Mouse (Mus musculus) kidney, postnatal 0 days (tissue): Measurements from ENCODE around the gene Nlrp4a. TPM values are rescaled to one million over a fixed set of nuclear protein-coding genes. Genes with fewer than 3 reads are reported as not detected.
"Not testable (repeated sequence)": the region's sequence is repeated elsewhere in the genome, so short reads cannot be mapped to it uniquely, and the experiment has no call there.

Experiments
- ATAC-seq: fragments of 200-750 bp; cut with Nextera tagmentation; replicated peaks from 2 replicates; pipeline ENCODE4 v1.8.0; 2017; ENCODE audit warnings: low read depth, moderate number of reproducible peaks, moderate TSS enrichment, moderate library complexity; ENCODE audit not compliant: low FRiP score
- DNase-seq: peaks from one replicate; pipeline ENCODE4 v3.0.0-alpha.2; 2016; ENCODE audit warnings: low spot score
- H3K27ac ChIP-seq: fragments of 300-500 bp; sonication (generic); 2 replicates; pipeline ENCODE4 v1.5.1; 2014; ENCODE audit warnings: mild to moderate bottlenecking
- H3K27me3 ChIP-seq: fragments of 300-500 bp; sonication (generic); 2 replicates; pipeline ENCODE4 v1.6.1; 2014; ENCODE audit warnings: low read length, mixed read lengths; ENCODE audit not compliant: insufficient read depth
- H3K36me3 ChIP-seq: fragments of 300-500 bp; sonication (generic); 2 replicates; pipeline ENCODE4 v1.6.1; 2014; ENCODE audit warnings: low read length, mixed read lengths; ENCODE audit not compliant: insufficient read depth
- H3K4me1 ChIP-seq: fragments of 300-500 bp; sonication (generic); replicated peaks from 2 replicates; pipeline ENCODE4 v1.6.1; 2014; ENCODE audit warnings: antibody characterized with exemption, low read length, mixed read lengths; ENCODE audit not compliant: insufficient read depth
- H3K4me2 ChIP-seq: fragments of 300-500 bp; sonication (generic); 2 replicates; pipeline ENCODE4 v1.6.1; 2014; ENCODE audit warnings: mild to moderate bottlenecking, low read length, moderate library complexity, mixed read lengths
- H3K4me3 ChIP-seq: fragments of 300-500 bp; sonication (generic); replicated peaks from 2 replicates; pipeline ENCODE4 v1.5.1; 2014; ENCODE audit warnings: low read depth, low read length
- H3K9ac ChIP-seq: fragments of 300-500 bp; sonication (generic); 2 replicates; pipeline ENCODE4 v1.6.1; 2014; ENCODE audit warnings: low read depth, low read length
- H3K9me3 ChIP-seq: fragments of 300-500 bp; sonication (generic); replicated peaks from 2 replicates; pipeline ENCODE4 v1.6.1; 2016; ENCODE audit warnings: low read length, inconsistent platforms, mixed read lengths
- CTCF ChIP-seq: IDR thresholded peaks from 2 replicates; pipeline ENCODE4 v1.5.1; 2016; ENCODE audit warnings: antibody characterized with exemption, low read depth, mild to moderate bottlenecking, moderate library complexity
- WGBS: fragments of 180-500 bp; shearing (Covaris S2); extraction: QIAGEN DNeasy Blood & Tissue Kit; methylation state at CpG from one replicate; pipeline ENCODE4 v1.1.7; 2014; 5-methylcytosine and 5-hydroxymethylcytosine counted together
- polyA plus RNA-seq: library from polyadenylated mRNA; unstranded; fragments of >200 nt; fragmentation: Nextera tagmentation; extraction: Ambion mirVana; gene quantifications from 2 replicates; pipeline ENCODE4 v1.2.1, GENCODE M21; 2015

Gene Nlrp4a
- polyA plus RNA-seq, result not detected in 2 replicates

- DNase-seq, result no peak
- Histone ChIP-seq H3K27me3 (no peaks in the 10 kb centered on the region), H3K36me3 (no peaks in the 10 kb centered on the region), H3K4me2 (no peak within 1 kb of the TSS), H3K9me3 (no peaks in the 10 kb centered on the region), H3K27ac (no peak within 1 kb of the TSS), H3K4me1 (no peaks in the 10 kb centered on the region), H3K9ac (no peak within 1 kb of the TSS), H3K4me3 (no peak within 1 kb of the TSS)
- no peak for ATAC-seq
- no peak for TF ChIP-seq CTCF
- 79% methylated on average over 5 of the region's 5 CpGs for WGBS
Measured at GRCm38 (mm10) chr7:26434813-26435212, at the start of gene Nlrp4a. Gene Nlrp4a, plus strand, starts transcription at chr7:26435113.

- H3K4me1 ChIP-seq, DNase-seq, H3K27ac ChIP-seq, ATAC-seq, H3K9me3 ChIP-seq, H3K9ac ChIP-seq, H3K36me3 ChIP-seq, H3K27me3 ChIP-seq, H3K4me2 ChIP-seq, H3K4me3 ChIP-seq: not testable (repeated sequence)
- WGBS, result 88% methylated on average over 5 of the region's 5 CpGs
Measured at GRCm38 (mm10) chr7:26386691-26387090, 48.2 kb upstream of the Nlrp4a start.

- DNase-seq, result not testable (repeated sequence)
Measured at GRCm38 (mm10) chr7:26391137-26391536, 43.8 kb upstream of the Nlrp4a start.

DNA sequence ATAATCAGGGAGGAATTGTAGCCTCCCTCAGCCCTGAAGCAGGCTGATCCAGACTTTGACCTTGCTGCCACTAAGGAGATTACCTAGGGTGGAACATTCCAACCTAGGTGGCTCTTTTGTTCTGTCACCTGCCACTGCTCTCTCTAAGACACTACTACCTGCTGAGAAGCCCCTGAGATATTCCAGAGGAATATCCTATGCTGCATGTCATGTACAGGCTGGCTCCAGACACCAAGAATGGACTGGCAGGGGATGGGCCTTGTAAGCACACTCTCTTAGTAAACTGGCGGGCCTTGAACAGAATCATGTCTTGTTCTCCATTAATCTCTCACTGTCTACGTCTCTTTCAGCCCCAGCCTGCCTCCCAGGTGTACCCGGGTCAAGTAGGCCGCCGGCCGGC, 43.1 kb upstream of the Nlrp4a start:
- H3K4me3 ChIP-seq, H3K9me3 ChIP-seq, H3K4me2 ChIP-seq, H3K27ac ChIP-seq, ATAC-seq, DNase-seq, H3K27me3 ChIP-seq, H3K36me3 ChIP-seq, H3K9ac ChIP-seq, H3K4me1 ChIP-seq: not testable (repeated sequence)
- WGBS, result 87% methylated on average over 6 of the region's 6 CpGs

More at GRCm38 (mm10) chr7:26391137-26391536, 43.8 kb upstream of the Nlrp4a start:
- H3K9ac ChIP-seq, H3K4me2 ChIP-seq, H3K27me3 ChIP-seq, H3K9me3 ChIP-seq, H3K36me3 ChIP-seq, H3K27ac ChIP-seq, ATAC-seq, H3K4me3 ChIP-seq, H3K4me1 ChIP-seq: not testable (repeated sequence)
- WGBS, result 69% methylated on average over 2 of the region's 2 CpGs

DNA sequence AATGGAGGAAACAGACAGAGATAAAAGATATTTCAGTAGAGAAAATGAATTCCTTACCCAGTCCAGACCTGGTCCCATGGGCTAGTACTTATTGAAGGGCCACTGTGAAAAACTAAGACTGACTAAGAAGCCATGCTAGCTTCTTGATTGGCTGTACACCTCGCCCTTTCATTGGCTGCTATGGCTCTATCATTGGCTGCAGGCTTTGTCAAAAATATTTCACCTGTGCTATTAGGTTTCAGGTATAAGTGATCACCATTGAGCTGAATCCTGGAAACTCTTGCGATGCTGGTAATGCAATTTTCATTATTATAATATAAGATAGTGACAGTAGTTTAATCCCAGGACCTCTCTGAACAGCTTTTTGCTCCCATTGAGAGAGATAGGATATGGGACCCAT, 31.3 kb upstream of the Nlrp4a start, which contains the start of gene Nlrp9c:
Nlrp9c (minus strand) TSS at position 101 of the 400 bp plus-strand sequence.
- not testable (repeated sequence) for H3K36me3 ChIP-seq, DNase-seq, ATAC-seq, H3K27ac ChIP-seq, H3K4me1 ChIP-seq, H3K9ac ChIP-seq, H3K4me3 ChIP-seq, H3K27me3 ChIP-seq, H3K4me2 ChIP-seq, H3K9me3 ChIP-seq
- 54% methylated on average over 2 of the region's 2 CpGs for WGBS

- no peak for ATAC-seq
Measured at GRCm38 (mm10) chr7:26476690-26477089, 41.8 kb downstream of the Nlrp4a start.

GRCm38 (mm10) chr7:26489514-26489913, 54.6 kb downstream of the Nlrp4a start:
- DNase-seq, H3K9me3 ChIP-seq, ATAC-seq, H3K9ac ChIP-seq, H3K27ac ChIP-seq, H3K36me3 ChIP-seq, H3K4me3 ChIP-seq, H3K27me3 ChIP-seq, H3K4me2 ChIP-seq, H3K4me1 ChIP-seq: not testable (repeated sequence)
- WGBS, result 80% methylated on average over 18 of the region's 18 CpGs

More at GRCm38 (mm10) chr7:26476690-26477089, 41.8 kb downstream of the Nlrp4a start:
- H3K27me3 ChIP-seq, result no peaks in the 10 kb centered on the region
- no peaks in the 10 kb centered on the region for H3K4me1 ChIP-seq
- no peak overlapping the region for H3K27ac ChIP-seq
- H3K36me3 ChIP-seq, result no peaks in the 10 kb centered on the region
- H3K4me2 ChIP-seq, result no peak overlapping the region
- H3K9me3 ChIP-seq, result 0 out of 2 replicates have a peak, but pooled peaks cover 8% of the 10 kb centered on the region
- TF ChIP-seq CTCF, result no peak
- no peak overlapping the region for H3K9ac ChIP-seq
- H3K4me3 ChIP-seq, result no peak overlapping the region
- DNase-seq, result no peak

Other genes with a start within 250 kb of the Nlrp4a start
- not detected in 2 replicates for gene Vmn1r184, start 174.8 kb upstream of the Nlrp4a start, polyA plus RNA-seq
- gene Cyp2a4, start 127.9 kb upstream of the Nlrp4a start, polyA plus RNA-seq, result not detected in 2 replicates
- gene Nlrp9c, start 31.4 kb upstream of the Nlrp4a start, polyA plus RNA-seq, result not detected in 2 replicates
- gene Nlrp9a, start 99.9 kb downstream of the Nlrp4a start, polyA plus RNA-seq, result not detected in 2 replicates
- gene Vmn1r185, start 183.4 kb downstream of the Nlrp4a start, polyA plus RNA-seq, result not detected in 2 replicates